Comparison of ENCODE assay signal across 18 mouse cellular contexts in genomic region chr2:89691980-89692379, GRCm38 (mm10). TPM values are rescaled to one million over a fixed set of nuclear protein-coding genes. Genes with fewer than 3 reads are reported as not detected.
"Had no signal": no experiment of that assay in that cellular context is flagged by ENCODE, and none has a peak within 500 bp of the region (broad histone marks: within the 10 kb centered on the region; RNA-seq: fewer than 3 reads in every experiment).

No protein-coding gene starts in this region.

- H3K27ac ChIP-seq: intestine, embryonic 15.5 days; limb, embryonic 12.5 days; liver, embryonic 13.5 days had no signal

- H3K36me3 ChIP-seq: intestine, embryonic 15.5 days; limb, embryonic 12.5 days; liver, embryonic 13.5 days had no signal

- H3K4me3 ChIP-seq: intestine, embryonic 15.5 days; limb, embryonic 12.5 days; liver, embryonic 13.5 days had no signal

- H3K9me3 ChIP-seq: intestine, embryonic 15.5 days; limb, embryonic 12.5 days; liver, embryonic 13.5 days had no signal

- H3K4me1 ChIP-seq: intestine, embryonic 15.5 days; limb, embryonic 12.5 days; liver, embryonic 13.5 days had no signal

- H3K9ac ChIP-seq: intestine, embryonic 15.5 days; limb, embryonic 12.5 days; liver, embryonic 13.5 days; liver, postnatal 0 days had no signal

- ATAC-seq: intestine, embryonic 15.5 days; liver, postnatal 0 days had no signal

- H3K4me2 ChIP-seq: intestine, embryonic 15.5 days; limb, embryonic 12.5 days; liver, embryonic 13.5 days had no signal

- H3K27me3 ChIP-seq: intestine, embryonic 15.5 days; limb, embryonic 12.5 days; liver, embryonic 13.5 days had no signal

- DNase-seq: kidney, adult 18-20 months; liver; liver, embryonic 13.5 days; liver, postnatal 0 days; lung, postnatal 36 days; right cerebral cortex, postnatal 14 days; thymus, postnatal 4 days had no signal

RNA-seq across cellular contexts. Expression of gene Olfr1251, which starts 20.2 kb away (rescaled TPM):
- total RNA-seq: layer of hippocampus, postnatal 25 days; left cerebral cortex, adult 8-10 months; left cerebral cortex, postnatal 25 days; megakaryocyte progenitor cell, adult 5-6 weeks had no signal
- polyA plus RNA-seq: intestine, embryonic 15.5 days; kidney, embryonic 16.5 days; limb, embryonic 12.5 days; liver, embryonic 13.5 days; liver, postnatal 0 days; lung, embryonic 16.5 days; neural tube, embryonic 14.5 days; spleen, adult 2 months; stomach, embryonic 16.5 days had no signal

RNA-seq across cellular contexts. Expression of gene Olfr1250, which starts 30.7 kb away (rescaled TPM):
- total RNA-seq: layer of hippocampus, postnatal 25 days; left cerebral cortex, postnatal 25 days; megakaryocyte progenitor cell, adult 5-6 weeks had no signal
- polyA plus RNA-seq: intestine, embryonic 15.5 days; kidney, embryonic 16.5 days; limb, embryonic 12.5 days; liver, embryonic 13.5 days; liver, postnatal 0 days; lung, embryonic 16.5 days; neural tube, embryonic 14.5 days; spleen, adult 2 months; stomach, embryonic 16.5 days had no signal

RNA-seq across cellular contexts. Expression of gene Olfr1252, which starts 32.8 kb away (rescaled TPM):
- total RNA-seq: layer of hippocampus, postnatal 25 days; left cerebral cortex, adult 8-10 months; left cerebral cortex, postnatal 25 days; megakaryocyte progenitor cell, adult 5-6 weeks had no signal
- polyA plus RNA-seq: intestine, embryonic 15.5 days; kidney, embryonic 16.5 days; limb, embryonic 12.5 days; liver, embryonic 13.5 days; liver, postnatal 0 days; lung, embryonic 16.5 days; neural tube, embryonic 14.5 days; spleen, adult 2 months; stomach, embryonic 16.5 days had no signal

RNA-seq across cellular contexts. Expression of gene Olfr1249, which starts 57.2 kb away (rescaled TPM):
- total RNA-seq: layer of hippocampus, postnatal 25 days; left cerebral cortex, adult 8-10 months; left cerebral cortex, postnatal 25 days; megakaryocyte progenitor cell, adult 5-6 weeks had no signal
- polyA plus RNA-seq: intestine, embryonic 15.5 days; kidney, embryonic 16.5 days; limb, embryonic 12.5 days; liver, embryonic 13.5 days; liver, postnatal 0 days; lung, embryonic 16.5 days; neural tube, embryonic 14.5 days; spleen, adult 2 months; stomach, embryonic 16.5 days had no signal
